20 mouse cellular contexts compared by ENCODE assay signal in the genomic region with DNA sequence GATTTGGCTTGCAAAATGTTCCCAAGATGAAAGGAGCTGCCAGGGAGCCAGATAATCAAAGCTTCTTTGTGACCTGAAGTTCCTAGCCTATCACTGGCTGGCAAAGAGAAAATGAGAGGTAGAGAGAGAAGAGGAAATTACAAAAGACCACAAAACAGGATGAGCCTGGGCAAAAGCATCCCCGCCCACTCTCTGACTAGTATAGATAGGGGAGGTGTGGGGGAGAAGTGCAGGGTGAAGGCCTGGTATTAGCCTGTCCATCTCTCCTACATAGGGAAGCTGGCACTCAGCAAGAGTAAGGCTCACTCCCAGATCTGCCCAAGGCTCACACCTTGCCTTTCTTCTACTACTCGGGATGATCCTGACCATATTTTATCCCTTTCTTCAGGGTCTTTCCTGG. TPM values are rescaled to one million over a fixed set of nuclear protein-coding genes. Genes with fewer than 3 reads are reported as not detected.
DNase-seq lines count a peak whose midpoint lies in the region; ATAC-seq and TF ChIP-seq lines count a peak whose summit lies in the region.
"Had no signal": no experiment of that assay in that cellular context is flagged by ENCODE, and none has a peak within 500 bp of the region (broad histone marks: within the 10 kb centered on the region; RNA-seq: fewer than 3 reads in every experiment).

No protein-coding gene starts in this region.

- H3K36me3 ChIP-seq in liver, embryonic 12.5 days = no peaks in the 10 kb centered on the region
- H3K36me3 ChIP-seq in liver, postnatal 0 days (replicated peaks; ENCODE audit: insufficient read depth, low read length) = no peaks in the 10 kb centered on the region
- no peaks in the 10 kb centered on the region for H3K36me3 ChIP-seq in neural tube, embryonic 15.5 days
- H3K36me3 ChIP-seq: forebrain, embryonic 12.5 days; limb, embryonic 15.5 days had no signal

- TF ChIP-seq EP300 in liver, postnatal 0 days (IDR thresholded peaks at IDR 0.05; ENCODE audit: low read depth) = no peak

- H3K27ac ChIP-seq in liver, embryonic 12.5 days = no peak overlapping the region
- no peak overlapping the region for H3K27ac ChIP-seq in liver, postnatal 0 days (ENCODE audit: low read depth)
- no peak overlapping the region for H3K27ac ChIP-seq in neural tube, embryonic 15.5 days (replicated peaks)
- H3K27ac ChIP-seq: forebrain, embryonic 12.5 days; gastrocnemius, adult 2 months; kidney, postnatal 0 days; limb, embryonic 15.5 days had no signal

- no peak for DNase-seq in liver, postnatal 0 days
- peak; percentile 8 for DNase-seq in brain, adult 2 months (ENCODE audit: low read depth, low spot score)
- no peak for DNase-seq in kidney, postnatal 10 days
- DNase-seq in cerebellum, adult 11-12 months = no peak
- DNase-seq: adrenal gland, postnatal 14 days; cerebellum, postnatal 36 days; gastrocnemius, adult 2 months; heart, postnatal 36 days; lung, postnatal 10 days; right cerebral cortex, adult 18-20 months had no signal

- H3K4me2 ChIP-seq in liver, embryonic 12.5 days = peak overlapping the region; percentile 2; the same call in 1 of the 2 replicates
- no peak overlapping the region for H3K4me2 ChIP-seq in liver, postnatal 0 days (ENCODE audit: low read depth, low read length)
- H3K4me2 ChIP-seq in neural tube, embryonic 15.5 days = no peak overlapping the region
- H3K4me2 ChIP-seq: forebrain, embryonic 12.5 days; heart, embryonic 11.5 days; limb, embryonic 15.5 days had no signal

- H3K9me3 ChIP-seq in liver, embryonic 12.5 days (replicated peaks) = no peaks in the 10 kb centered on the region
- no peaks in the 10 kb centered on the region for H3K9me3 ChIP-seq in liver, postnatal 0 days (ENCODE audit: low read length)
- no peaks in the 10 kb centered on the region for H3K9me3 ChIP-seq in neural tube, embryonic 15.5 days (replicated peaks)
- H3K9me3 ChIP-seq: forebrain, embryonic 12.5 days; limb, embryonic 15.5 days had no signal

- H3K4me3 ChIP-seq in liver, embryonic 12.5 days = no peak overlapping the region
- no peak overlapping the region for H3K4me3 ChIP-seq in liver, postnatal 0 days (ENCODE audit: low read depth, low read length)
- no peak overlapping the region for H3K4me3 ChIP-seq in neural tube, embryonic 15.5 days (replicated peaks)
- H3K4me3 ChIP-seq: forebrain, embryonic 12.5 days; gastrocnemius, adult 2 months; limb, embryonic 15.5 days had no signal

- ATAC-seq in liver, embryonic 12.5 days = 0 out of 2 replicates have a peak, but pooled peaks have one; percentile 47
- no peak for ATAC-seq in liver, postnatal 0 days
- peak; percentile 92 for ATAC-seq in CD4-positive, CD25-positive, alpha-beta regulatory T cell, adult 4 months
- ATAC-seq in megakaryocyte progenitor cell, adult 5-6 weeks (replicated peaks; ENCODE audit: poor library complexity) = peak; percentile 92
- ATAC-seq in neural tube, embryonic 15.5 days (ENCODE audit: low FRiP score) = no peak

- no peak overlapping the region for H3K9ac ChIP-seq in liver, embryonic 12.5 days
- no peak overlapping the region for H3K9ac ChIP-seq in liver, postnatal 0 days (replicated peaks)
- no peak overlapping the region for H3K9ac ChIP-seq in neural tube, embryonic 15.5 days (replicated peaks)
- H3K9ac ChIP-seq: forebrain, embryonic 12.5 days; limb, embryonic 15.5 days had no signal

- TF ChIP-seq CTCF in liver, postnatal 0 days (IDR thresholded peaks at IDR 0.05; ENCODE audit: low read depth) = no peak

- no peaks in the 10 kb centered on the region for H3K4me1 ChIP-seq in liver, embryonic 12.5 days
- H3K4me1 ChIP-seq in liver, postnatal 0 days (ENCODE audit: insufficient read depth) = no peaks in the 10 kb centered on the region
- H3K4me1 ChIP-seq in neural tube, embryonic 15.5 days = no peaks in the 10 kb centered on the region
- H3K4me1 ChIP-seq: forebrain, embryonic 12.5 days; limb, embryonic 15.5 days had no signal

- H3K27me3 ChIP-seq in liver, embryonic 12.5 days (replicated peaks) = peaks cover 10% of the 10 kb centered on the region; the same call in 1 of the 2 replicates
- H3K27me3 ChIP-seq in liver, postnatal 0 days (ENCODE audit: insufficient read depth, low read length) = 0 out of 2 replicates have a peak, but pooled peaks cover 3% of the 10 kb centered on the region
- no peaks in the 10 kb centered on the region for H3K27me3 ChIP-seq in neural tube, embryonic 15.5 days (replicated peaks)
- H3K27me3 ChIP-seq: limb, embryonic 15.5 days had no signal

- 26% methylated on average over 2 of the region's 2 CpGs for WGBS in liver, embryonic 12.5 days (ENCODE audit: insufficient replicate concordance)
- 17% methylated on average over 2 of the region's 2 CpGs for WGBS in liver, postnatal 0 days (ENCODE audit: insufficient replicate concordance)
- WGBS in neural tube, embryonic 15.5 days = 56% methylated on average over 2 of the region's 2 CpGs

RNA-seq across cellular contexts. Expression of a gene that starts 15.4 kb away (rescaled TPM):
- 9.7 and 10.7 TPM in 2 replicates for polyA plus RNA-seq in liver, embryonic 12.5 days (2016; fragmentation: Nextera tagmentation; extraction: Ambion mirVana)
- 6.6 and 6.7 TPM in 2 replicates for polyA plus RNA-seq in liver, postnatal 0 days (2015; fragmentation: Nextera tagmentation; extraction: Ambion mirVana)
- polyA plus RNA-seq in CD4-positive, CD25-positive, alpha-beta regulatory T cell, adult 4 months (2017; shearing (Covaris generic)) = 10 to 100 TPM; 24.1 to 35.5 TPM
- total RNA-seq in megakaryocyte progenitor cell, adult 5-6 weeks (2015) = 12.7 and 19.2 TPM in 2 replicates
- total RNA-seq in megakaryocyte progenitor cell, adult 5-6 weeks (2017) = 8.4 and 15.7 TPM in 2 replicates
- polyA plus RNA-seq in neural tube, embryonic 15.5 days (2015; fragmentation: Nextera tagmentation; extraction: Ambion mirVana) = 45.7 and 54.2 TPM in 2 replicates

RNA-seq across cellular contexts. Expression of a gene that starts 30.3 kb away (rescaled TPM):
- polyA plus RNA-seq in liver, embryonic 12.5 days (2016; fragmentation: Nextera tagmentation; extraction: Ambion mirVana) = not detected in 2 replicates
- not detected in 2 replicates for polyA plus RNA-seq in liver, postnatal 0 days (2015; fragmentation: Nextera tagmentation; extraction: Ambion mirVana)
- not detected for polyA plus RNA-seq in CD4-positive, CD25-positive, alpha-beta regulatory T cell, adult 4 months (2017; shearing (Covaris generic))
- 0.62 TPM in 1 of 2 replicates, not detected in the other for total RNA-seq in megakaryocyte progenitor cell, adult 5-6 weeks (2015)
- total RNA-seq in megakaryocyte progenitor cell, adult 5-6 weeks (2017) = not detected in 2 replicates
- polyA plus RNA-seq in neural tube, embryonic 15.5 days (2015; fragmentation: Nextera tagmentation; extraction: Ambion mirVana) = 1.3 and 1.5 TPM in 2 replicates
- total RNA-seq: adrenal gland, postnatal 14 days; gastrocnemius, adult 2 months; heart, postnatal 36 days had no signal
- polyA plus RNA-seq: embryonic facial prominence, embryonic 14.5 days; forebrain, embryonic 12.5 days; heart, embryonic 11.5 days; kidney, postnatal 0 days; limb, embryonic 15.5 days; spleen, adult 2 months had no signal

RNA-seq across cellular contexts. Expression of a gene that starts 58.0 kb away (rescaled TPM):
- polyA plus RNA-seq in liver, embryonic 12.5 days (2016; fragmentation: Nextera tagmentation; extraction: Ambion mirVana) = 19.6 and 20.1 TPM in 2 replicates
- polyA plus RNA-seq in liver, postnatal 0 days (2015; fragmentation: Nextera tagmentation; extraction: Ambion mirVana) = 37.8 and 39.1 TPM in 2 replicates
- 1 to 10 TPM in 1 of 2 experiments, under 1 TPM in 1; 0.74 to 1.8 TPM for polyA plus RNA-seq in CD4-positive, CD25-positive, alpha-beta regulatory T cell, adult 4 months (2017; shearing (Covaris generic))
- not detected in 2 replicates for total RNA-seq in megakaryocyte progenitor cell, adult 5-6 weeks (2015)
- total RNA-seq in megakaryocyte progenitor cell, adult 5-6 weeks (2017) = 0.03 and 0.21 TPM in 2 replicates
- polyA plus RNA-seq in neural tube, embryonic 15.5 days (2015; fragmentation: Nextera tagmentation; extraction: Ambion mirVana) = 111 TPM in 2 replicates

Comparison
In these comparisons a context has a peak if more than half of its experiments do, and no peak if none do; other contexts are left out.
1. ATAC-seq: peak in liver, embryonic 12.5 days (single experiment), CD4-positive, CD25-positive, alpha-beta regulatory T cell, adult 4 months (single experiment) and megakaryocyte progenitor cell, adult 5-6 weeks (single experiment); none in liver, postnatal 0 days (single experiment) and neural tube, embryonic 15.5 days (single experiment).